Mouse (Mus musculus): Measurements from ENCODE around the gene Col5a3.

DNA sequence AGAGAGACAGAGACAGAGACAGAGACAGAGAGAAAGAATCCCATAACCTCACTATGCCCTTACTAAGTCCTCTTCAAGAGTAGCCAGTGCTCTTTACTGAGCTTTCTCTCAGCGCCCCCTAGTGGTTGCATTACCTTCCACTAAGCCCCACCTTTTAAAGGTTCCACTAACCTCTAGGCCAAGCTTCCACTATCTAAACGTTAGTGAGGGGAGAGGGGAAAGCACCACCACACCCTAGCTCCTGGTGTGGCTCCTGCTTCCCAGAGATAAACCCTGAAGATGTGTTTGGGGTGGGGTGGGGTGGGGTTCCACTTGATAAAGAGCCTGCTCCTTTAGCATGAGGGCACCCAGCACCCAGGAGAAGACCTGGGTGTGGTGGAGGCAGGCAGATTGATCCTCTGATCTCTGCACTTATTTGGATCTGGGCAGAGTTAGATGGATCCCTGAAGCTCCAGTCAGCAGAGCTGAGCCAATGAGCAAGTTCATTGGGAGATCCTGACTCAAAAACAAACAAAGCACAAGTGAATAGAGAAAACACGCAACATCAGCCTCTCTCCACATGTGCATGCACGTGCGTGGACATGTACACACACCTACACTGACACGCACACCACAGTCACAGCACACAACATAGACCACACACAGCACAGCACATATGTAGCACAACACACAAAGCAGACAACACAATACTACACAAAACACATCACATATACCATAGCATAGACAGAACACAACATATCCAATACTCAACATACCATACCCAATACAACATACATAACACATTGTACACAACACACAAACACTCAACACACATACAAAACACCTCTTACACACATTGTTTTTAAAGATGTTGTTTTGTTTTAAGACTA is 57.5 kb downstream of the Col5a3 start:
- TF ChIP-seq CTCF (conservative IDR thresholded peaks at IDR 0.05; ENCODE audit: low read length) (peak; percentile 84), NANOG (IDR thresholded peaks at IDR 0.05; ENCODE audit: borderline replicate concordance, low read length) (no peak), POU5F1 (IDR thresholded peaks at IDR 0.05; ENCODE audit: borderline replicate concordance, low read length) (no peak)
